Mouse (Mus musculus) T-helper 1 cell (primary cell): ENCODE measurements around the gene Parp1.

Experiments
- in situ Hi-C: fragments of 300-600 bp; cut with MboI, MseI; formaldehyde crosslinking; loops from one replicate; pipeline ENCODE4 v1.15.1; 2025; ENCODE audit warnings: high pct_unique_total_duplicates

The Parp1 gene

GRCm38 (mm10) chr1:180568761-180569452, at the start of gene Parp1:
TSS of gene Parp1 (plus strand) at chr1:180568924.
- in situ Hi-C loops, result no loop called here

- in situ Hi-C loops, result no loop called here
These were observed 49.2 kb upstream of the Parp1 start for GRCm38 (mm10) chr1:180519520-180519919.

- in situ Hi-C loops, result no loop called here
These were observed 48.5 kb upstream of the Parp1 start for GRCm38 (mm10) chr1:180520190-180520589.

GRCm38 (mm10) chr1:180523320-180523719, 45.4 kb upstream of the Parp1 start:
- in situ Hi-C loops, result no loop called here

GRCm38 (mm10) chr1:180525301-180525700, 43.4 kb upstream of the Parp1 start:
- in situ Hi-C loops, result no loop called here

- in situ Hi-C loops, result no loop called here
These were observed 38.9 kb upstream of the Parp1 start for GRCm38 (mm10) chr1:180529847-180530246.

- in situ Hi-C loops, result no loop called here
These were observed 38.1 kb upstream of the Parp1 start for GRCm38 (mm10) chr1:180530457-180531263.

- in situ Hi-C loops, result no loop called here
These were observed 36.1 kb upstream of the Parp1 start for GRCm38 (mm10) chr1:180532671-180533070.

- in situ Hi-C loops, result no loop called here
These were observed 32.0 kb upstream of the Parp1 start for GRCm38 (mm10) chr1:180536719-180537118.

- in situ Hi-C loops, result no loop called here
These were observed 27.5 kb upstream of the Parp1 start for GRCm38 (mm10) chr1:180541251-180541650.

GRCm38 (mm10) chr1:180541883-180542711, 26.6 kb upstream of the Parp1 start:
- in situ Hi-C loops, result no loop called here

GRCm38 (mm10) chr1:180542712-180543371, 25.9 kb upstream of the Parp1 start:
- in situ Hi-C loops, result no loop called here

- in situ Hi-C loops, result no loop called here
These were observed 22.7 kb upstream of the Parp1 start for GRCm38 (mm10) chr1:180545918-180546545.

- in situ Hi-C loops, result no loop called here
These were observed 21.6 kb upstream of the Parp1 start for GRCm38 (mm10) chr1:180546798-180547750.

GRCm38 (mm10) chr1:180547751-180548669, 20.7 kb upstream of the Parp1 start:
- in situ Hi-C loops, result no loop called here

- in situ Hi-C loops, result no loop called here
These were observed 19.0 kb upstream of the Parp1 start for GRCm38 (mm10) chr1:180549539-180550308.

GRCm38 (mm10) chr1:180550770-180551169, 18.0 kb upstream of the Parp1 start:
- in situ Hi-C loops, result no loop called here

GRCm38 (mm10) chr1:180556899-180557298, 11.8 kb upstream of the Parp1 start:
- in situ Hi-C loops, result no loop called here
